Mouse (Mus musculus) liver, postnatal 0 days (tissue): ENCODE data around the gene Ambra1. TPM values are rescaled to one million over a fixed set of nuclear protein-coding genes. Genes with fewer than 3 reads are reported as not detected.

Source experiments
- ATAC-seq: fragments of 200-750 bp; cut with Nextera tagmentation; 2 replicates; pipeline ENCODE4 v1.8.0; 2017; ENCODE audit warnings: mild to moderate bottlenecking, moderate library complexity
- DNase-seq: peaks from one replicate; pipeline ENCODE4 v3.0.0-alpha.2; 2016
- H3K27ac ChIP-seq: fragments of 300-500 bp; sonication (generic); 2 replicates; pipeline ENCODE4 v1.5.1; 2014; ENCODE audit warnings: antibody characterized with exemption, moderate library complexity, mild to moderate bottlenecking, low read depth
- H3K27me3 ChIP-seq: fragments of 300-500 bp; sonication (generic); 2 replicates; pipeline ENCODE4 v1.6.1; 2014; ENCODE audit warnings: low read length, control low read depth, mixed read lengths; ENCODE audit not compliant: insufficient read depth
- H3K36me3 ChIP-seq: fragments of 300-500 bp; sonication (generic); replicated peaks from 2 replicates; pipeline ENCODE4 v1.6.1; 2014; ENCODE audit warnings: mild to moderate bottlenecking, control low read depth, low read length, moderate library complexity, mixed read lengths; ENCODE audit not compliant: insufficient read depth
- H3K4me1 ChIP-seq: fragments of 300-500 bp; sonication (generic); 2 replicates; pipeline ENCODE4 v1.6.1; 2014; ENCODE audit warnings: antibody characterized with exemption, mild to moderate bottlenecking, control low read depth; ENCODE audit not compliant: insufficient read depth
- H3K4me2 ChIP-seq: fragments of 300-500 bp; sonication (generic); 2 replicates; pipeline ENCODE4 v1.6.1; 2014; ENCODE audit warnings: low read depth, mild to moderate bottlenecking, low read length, moderate library complexity, mixed read lengths
- H3K4me3 ChIP-seq: fragments of 300-500 bp; sonication (generic); 2 replicates; pipeline ENCODE4 v1.5.1; 2014; ENCODE audit warnings: low read depth, low read length
- H3K9ac ChIP-seq: fragments of 300-500 bp; sonication (generic); replicated peaks from 2 replicates; pipeline ENCODE4 v1.6.1; 2014; ENCODE audit warnings: mild to moderate bottlenecking, moderate library complexity
- H3K9me3 ChIP-seq: fragments of 300-500 bp; sonication (generic); 2 replicates; pipeline ENCODE4 v1.6.1; 2016; ENCODE audit warnings: mild to moderate bottlenecking, control low read depth, low read length, mixed read lengths
- CTCF ChIP-seq: sonication (generic); IDR thresholded peaks from 2 replicates; pipeline ENCODE4 v1.5.1; 2016; ENCODE audit warnings: antibody characterized with exemption, low read depth
- EP300 ChIP-seq: IDR thresholded peaks from 2 replicates; pipeline ENCODE4 v1.6.1; 2016; ENCODE audit warnings: antibody characterized with exemption, low read depth, mild to moderate bottlenecking
- WGBS: fragments of 180-500 bp; shearing (Covaris S2); extraction: QIAGEN DNeasy Blood & Tissue Kit; methylation state at CpG from one replicate; pipeline ENCODE4 v1.1.7; 2014; ENCODE audit not compliant: insufficient replicate concordance; 5-methylcytosine and 5-hydroxymethylcytosine counted together
- polyA plus RNA-seq: library from polyadenylated mRNA; unstranded; fragments of >200 nt; fragmentation: Nextera tagmentation; extraction: Ambion mirVana; gene quantifications from 2 replicates; pipeline ENCODE4 v1.2.1, GENCODE M21; 2015

The Ambra1 gene
- polyA plus RNA-seq, 1 experiment from 2014 or later = 3.5 TPM

- H3K4me3 ChIP-seq = no peak overlapping the region
- H3K27me3 ChIP-seq = no peaks in the 10 kb centered on the region
- no peak for TF ChIP-seq EP300
- no peak for TF ChIP-seq CTCF
- H3K4me2 ChIP-seq = no peak overlapping the region
- ATAC-seq (no peak), DNase-seq (no peak)
- no peak overlapping the region for H3K9ac ChIP-seq
- WGBS = 78% methylated on average over 1 of the region's 1 CpGs
- no peak overlapping the region for H3K27ac ChIP-seq
- H3K36me3 ChIP-seq = peaks cover 5% of the 10 kb centered on the region; the same call in 1 of the 2 replicates
- H3K9me3 ChIP-seq = no peaks in the 10 kb centered on the region
- H3K4me1 ChIP-seq = peaks cover 6% of the 10 kb centered on the region; the same call in 1 of the 2 replicates
Measured at GRCm38 (mm10) chr2:91699225-91699624, 30.7 kb upstream of the Ambra1 start.

GRCm38 (mm10) chr2:91701366-91701765 is 28.6 kb upstream of the Ambra1 start:
- DNase-seq (no peak), ATAC-seq (no peak)
- Histone ChIP-seq H3K27me3 (no peaks in the 10 kb centered on the region), H3K4me3 (no peak overlapping the region), H3K4me2 (no peak overlapping the region), H3K9me3 (no peaks in the 10 kb centered on the region), H3K4me1 (peaks cover 3% of the 10 kb centered on the region; the same call in 1 of the 2 replicates), H3K9ac (no peak overlapping the region), H3K36me3 (no peaks in the 10 kb centered on the region), H3K27ac (no peak overlapping the region)
- TF ChIP-seq CTCF (no peak), EP300 (no peak)
- WGBS = 90% methylated on average over 2 of the region's 2 CpGs

DNA sequence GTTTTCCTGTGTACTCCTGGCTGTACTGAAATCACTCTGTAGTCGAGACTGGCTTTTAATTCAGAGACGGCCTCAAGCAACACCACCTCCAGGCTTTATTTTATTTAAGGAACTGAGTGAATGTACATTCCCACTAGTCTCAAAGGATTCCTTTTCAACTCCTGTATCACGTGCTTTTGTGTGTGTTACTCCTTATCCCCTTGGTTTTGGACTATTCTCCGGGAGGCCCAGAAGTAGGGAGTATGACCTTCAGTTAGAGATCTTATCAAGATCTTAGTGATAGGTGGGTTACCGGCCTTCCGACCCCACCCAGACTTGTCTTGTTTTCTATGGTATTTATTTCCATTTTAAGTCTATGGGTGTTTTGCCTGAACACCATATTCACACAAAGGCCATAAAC is 24.2 kb upstream of the Ambra1 start:
- TF ChIP-seq CTCF (no peak), EP300 (no peak)
- no peaks in the 10 kb centered on the region for H3K27me3 ChIP-seq
- ATAC-seq = no peak
- no peaks in the 10 kb centered on the region for H3K9me3 ChIP-seq
- no peaks in the 10 kb centered on the region for H3K36me3 ChIP-seq
- H3K27ac ChIP-seq = no peak overlapping the region
- H3K9ac ChIP-seq = no peak overlapping the region
- H3K4me2 ChIP-seq = no peak overlapping the region
- DNase-seq = no peak
- H3K4me3 ChIP-seq = no peak overlapping the region
- peaks cover 7% of the 10 kb centered on the region for H3K4me1 ChIP-seq
- 78% methylated on average over 6 of the region's 6 CpGs for WGBS

DNA sequence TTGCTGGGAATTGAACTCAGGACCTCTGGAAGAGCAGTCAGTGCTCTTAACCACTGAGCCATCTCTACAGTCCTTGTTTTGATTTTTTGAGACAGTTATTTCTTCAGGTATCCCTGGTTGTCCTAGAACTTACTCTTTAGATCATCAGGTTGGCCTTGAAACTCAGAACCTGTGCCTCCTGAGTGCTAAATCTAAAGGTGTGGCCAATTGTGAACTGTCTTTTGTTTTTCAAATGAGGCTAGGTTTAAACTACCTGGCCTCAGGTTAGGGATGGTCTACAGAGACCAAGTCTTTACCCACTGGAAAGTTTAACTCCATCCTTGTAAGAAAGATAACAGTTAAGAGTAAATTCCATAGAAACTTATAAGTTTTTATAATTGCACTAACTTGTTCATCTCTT is 23.5 kb upstream of the Ambra1 start:
- H3K27me3 ChIP-seq = no peaks in the 10 kb centered on the region
- no peaks in the 10 kb centered on the region for H3K36me3 ChIP-seq
- no peak overlapping the region for H3K4me3 ChIP-seq
- peaks cover 7% of the 10 kb centered on the region for H3K4me1 ChIP-seq
- no peak for TF ChIP-seq CTCF
- TF ChIP-seq EP300 = no peak
- ATAC-seq (no peak), DNase-seq (no peak)
- no peak overlapping the region for H3K4me2 ChIP-seq
- H3K9me3 ChIP-seq = no peaks in the 10 kb centered on the region
- no peak overlapping the region for H3K9ac ChIP-seq
- no peak overlapping the region for H3K27ac ChIP-seq

- Histone ChIP-seq H3K9ac (no peak overlapping the region), H3K27ac (no peak overlapping the region), H3K36me3 (no peaks in the 10 kb centered on the region), H3K4me3 (no peak overlapping the region), H3K4me1 (peaks cover 12% of the 10 kb centered on the region), H3K27me3 (no peaks in the 10 kb centered on the region), H3K4me2 (no peak overlapping the region), H3K9me3 (no peaks in the 10 kb centered on the region)
- no peak for DNase-seq
- no peak for ATAC-seq
- no peak for TF ChIP-seq EP300
- WGBS = 94% methylated on average over 6 of the region's 6 CpGs
Measured at GRCm38 (mm10) chr2:91708361-91708760, 21.6 kb upstream of the Ambra1 start.

DNA sequence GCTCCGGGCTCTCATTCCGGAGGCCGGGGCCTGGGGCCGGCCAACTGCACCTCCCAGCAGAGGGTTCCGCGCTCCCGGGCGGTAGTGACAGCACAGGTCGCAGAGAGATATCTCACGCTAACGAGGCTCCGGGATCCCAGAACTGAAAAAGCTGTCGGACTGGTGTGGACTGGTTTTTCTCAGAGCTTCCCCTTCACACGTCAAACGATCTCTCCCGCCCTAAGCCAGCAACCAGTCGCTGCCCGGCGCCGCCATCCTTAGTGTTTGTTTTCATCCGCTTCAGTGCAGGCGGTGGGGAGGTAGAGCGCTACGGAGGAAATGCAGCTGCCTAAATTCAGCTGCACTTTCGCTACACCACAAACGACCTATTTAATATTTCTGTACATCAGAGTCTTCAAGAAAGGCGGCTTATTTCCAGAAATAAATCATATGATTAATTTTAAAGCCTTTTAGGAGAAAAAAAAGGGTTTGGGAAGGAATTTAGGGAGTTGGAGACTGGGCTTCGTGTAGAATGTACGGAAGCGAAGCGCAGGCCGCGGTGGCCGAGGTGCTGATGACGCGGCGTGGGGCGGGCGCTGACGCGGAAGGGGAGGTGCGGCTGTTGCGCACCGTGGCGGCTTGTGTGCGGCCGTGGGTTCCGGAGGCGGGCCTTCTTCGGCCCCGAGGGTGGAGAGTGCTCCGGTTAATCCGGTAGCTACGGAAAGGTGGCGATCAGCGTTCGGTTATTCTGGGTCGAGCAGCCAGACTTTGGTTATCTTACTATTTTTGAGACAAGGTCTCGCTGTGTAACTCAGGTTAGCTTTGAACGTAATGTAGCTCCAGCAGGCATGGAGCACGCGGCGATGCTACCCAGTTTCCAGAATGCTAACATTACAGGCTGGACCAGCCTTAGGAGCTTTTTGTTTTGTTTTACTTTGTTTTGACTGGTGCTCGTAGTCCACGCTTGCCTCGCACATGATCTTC is 19.4 kb upstream of the Ambra1 start, which contains the start of the genes Atg13 and Harbi1:
Gene Atg13, minus strand, starts transcription at position 305 of the 963 bp plus-strand sequence.
Gene Harbi1, plus strand, starts transcription at position 581 of the 963 bp plus-strand sequence.
- no peak for TF ChIP-seq CTCF
- TF ChIP-seq EP300 = peak; percentile 61; the same call in 1 of the 2 replicates

More for the DNA sequence above, 19.4 kb upstream of the Ambra1 start, which contains the start of the genes Atg13 and Harbi1:
- H3K27me3 ChIP-seq = no peaks in the 10 kb centered on the region
- H3K36me3 ChIP-seq = no peaks in the 10 kb centered on the region
- peak within 1 kb of the TSS; percentile 75 for H3K4me2 ChIP-seq
- under 1% methylated on average over 66 of the region's 66 CpGs for WGBS
- ATAC-seq = peak; percentile 98
- DNase-seq = peak; percentile 97
- peak within 1 kb of the TSS; percentile 92 for H3K27ac ChIP-seq
- H3K9me3 ChIP-seq = no peaks in the 10 kb centered on the region
- peaks cover 12% of the 10 kb centered on the region for H3K4me1 ChIP-seq
- H3K4me3 ChIP-seq = peak within 1 kb of the TSS; percentile 96
- peak within 1 kb of the TSS; percentile 98 for H3K9ac ChIP-seq
